Mouse (Mus musculus) embryonic stem cell, embryonic (primary cell): Measurements from ENCODE around the gene Kcnq1.

Experiments used
- CTCF ChIA-PET, 4 experiments: fragments of 300-600 bp in 2 of 4; fragments of 350-600 bp in 2 of 4; sonication (Branson Sonifier 250); formaldehyde crosslinking; loops; one replicate each; lab custom pipeline; 2022; ENCODE audit warnings: inconsistent platforms in 2 of 4; lab: Charles Lee
- POLR2A ChIA-PET, 4 experiments: fragments of 300-600 bp in 2 of 4; fragments of 350-600 bp in 2 of 4; sonication (Branson Sonifier 250); formaldehyde crosslinking; loops; one replicate each; lab custom pipeline; 2022; ENCODE audit warnings: antibody characterized with exemption in 4 of 4, inconsistent platforms in 1 of 4; lab: Charles Lee

The Kcnq1 gene

GRCm38 (mm10) chr7:143401429-143402016, 295.4 kb downstream of the Kcnq1 start:
- ChIA-PET CTCF (interaction anchor here in 1 of 4 experiments (1.6 kb wide), 1 partner anchor 248 kb away, joined by 4 read pairs; no protein-coding TSS in a partner anchor), POLR2A (no interaction called here)

GRCm38 (mm10) chr7:143404296-143404695, 298.1 kb downstream of the Kcnq1 start:
- POLR2A ChIA-PET: interaction anchor here in 1 of 4 experiments (0.7 kb wide), 1 partner anchor 31 kb away, joined by 3 read pairs; no protein-coding TSS in a partner anchor
- CTCF ChIA-PET: interaction anchor here in 1 of 4 experiments (1.0 kb wide), 1 partner anchor 62 kb away, joined by 4 read pairs; no protein-coding TSS in a partner anchor

DNA sequence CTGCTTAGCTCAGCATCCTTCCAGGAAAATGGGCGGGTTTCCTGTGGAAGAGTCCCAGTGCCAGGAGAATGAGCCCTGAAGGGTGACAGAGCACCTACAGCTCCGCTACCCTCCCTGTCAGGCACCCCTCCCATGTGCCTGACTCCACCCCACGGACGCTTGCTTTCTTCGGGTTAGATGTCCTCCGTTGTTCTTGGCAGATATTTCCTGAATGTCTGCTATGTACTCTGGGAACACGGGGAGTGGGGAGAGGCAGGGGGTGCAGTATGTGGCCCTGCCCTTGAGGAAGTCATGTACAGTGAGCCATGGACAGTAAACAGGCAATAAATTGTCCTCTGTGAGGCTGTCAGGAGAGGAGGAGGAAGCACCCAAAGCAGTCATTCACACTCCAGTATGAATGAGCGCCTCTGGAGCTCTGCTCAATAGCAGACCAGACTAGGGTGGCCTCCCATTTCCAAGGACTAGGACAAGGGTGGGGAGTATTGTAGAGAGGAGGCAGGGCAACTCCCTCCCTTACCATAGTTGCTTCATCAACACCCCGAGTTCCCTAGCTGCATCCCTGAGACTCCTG, 301.9 kb downstream of the Kcnq1 start:
- POLR2A ChIA-PET: interaction anchor here in 1 of 4 experiments (1.4 kb wide), 1 partner anchor 52 kb away, joined by 3 read pairs; no protein-coding TSS in a partner anchor
- CTCF ChIA-PET: interaction anchor here in 3 of 4 experiments (0.6 to 1.5 kb wide), 3 partner anchors 13 to 254 kb away, joined by 3 read pairs; no protein-coding TSS in a partner anchor

DNA sequence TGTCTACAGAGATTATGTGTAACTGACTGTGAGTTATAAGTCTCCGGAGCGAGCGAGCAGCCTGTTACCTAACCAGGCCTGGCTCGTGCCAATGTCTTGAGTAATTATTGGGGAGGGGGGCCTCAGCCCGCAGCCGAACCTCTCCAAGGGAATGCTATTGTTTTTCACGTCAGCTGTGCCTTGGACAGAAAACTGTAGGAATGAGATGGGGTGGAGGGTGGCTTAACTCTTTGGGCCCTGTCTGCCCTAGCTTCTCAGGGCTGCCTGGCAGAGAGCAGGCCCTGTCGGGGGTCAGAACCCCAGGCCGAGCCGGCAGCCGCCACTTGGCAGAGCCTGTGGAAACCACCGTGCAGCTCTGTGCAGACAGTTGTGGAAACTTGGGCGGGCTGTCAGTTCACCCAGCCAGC, 302.5 kb downstream of the Kcnq1 start:
- CTCF ChIA-PET: interaction anchor here in 1 of 4 experiments (1.1 kb wide), 1 partner anchor 58 kb away, joined by 3 read pairs; no protein-coding TSS in a partner anchor

GRCm38 (mm10) chr7:143412606-143413005, 306.4 kb downstream of the Kcnq1 start:
- ChIA-PET POLR2A (no interaction called here), CTCF (no interaction called here)

More for the DNA sequence above, 302.5 kb downstream of the Kcnq1 start:
- POLR2A ChIA-PET: interaction anchor here in 1 of 4 experiments (1.4 kb wide), 1 partner anchor 51 kb away, joined by 3 read pairs; no protein-coding TSS in a partner anchor

DNA sequence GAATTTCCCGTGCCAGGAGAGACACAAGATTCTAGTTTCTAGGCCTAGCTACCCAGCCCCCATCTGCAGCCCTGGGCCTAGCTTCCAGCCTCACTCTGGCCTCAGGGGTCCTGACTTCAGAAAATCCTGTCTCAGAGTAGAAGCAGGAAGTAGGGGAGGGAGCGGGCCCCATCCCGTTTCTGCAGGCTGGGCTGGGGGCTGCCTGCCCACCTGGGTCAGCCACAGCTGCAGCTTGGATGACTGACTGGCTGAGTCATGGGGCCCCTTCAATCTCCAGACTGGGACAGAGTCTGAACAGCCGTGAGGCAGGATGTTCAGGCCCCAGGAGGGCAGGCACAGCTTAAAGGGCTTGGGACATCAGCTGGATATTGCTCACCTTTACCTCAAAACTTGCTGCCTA, 308.9 kb downstream of the Kcnq1 start:
- POLR2A ChIA-PET: no interaction called here
- CTCF ChIA-PET: interaction anchor here in 1 of 4 experiments (0.6 to 1.5 kb wide), 2 partner anchors 51 to 1078 kb away, joined by 3 read pairs; no protein-coding TSS in a partner anchor

GRCm38 (mm10) chr7:143416406-143416805, 310.2 kb downstream of the Kcnq1 start:
- ChIA-PET POLR2A (interaction anchor here in 1 of 4 experiments (1.1 kb wide), 1 partner anchor 9 kb away, joined by 3 read pairs; no protein-coding TSS in a partner anchor), CTCF (interaction anchor here in 1 of 4 experiments (1.5 kb wide), 1 partner anchor 50 kb away, joined by 3 read pairs; no protein-coding TSS in a partner anchor)

DNA sequence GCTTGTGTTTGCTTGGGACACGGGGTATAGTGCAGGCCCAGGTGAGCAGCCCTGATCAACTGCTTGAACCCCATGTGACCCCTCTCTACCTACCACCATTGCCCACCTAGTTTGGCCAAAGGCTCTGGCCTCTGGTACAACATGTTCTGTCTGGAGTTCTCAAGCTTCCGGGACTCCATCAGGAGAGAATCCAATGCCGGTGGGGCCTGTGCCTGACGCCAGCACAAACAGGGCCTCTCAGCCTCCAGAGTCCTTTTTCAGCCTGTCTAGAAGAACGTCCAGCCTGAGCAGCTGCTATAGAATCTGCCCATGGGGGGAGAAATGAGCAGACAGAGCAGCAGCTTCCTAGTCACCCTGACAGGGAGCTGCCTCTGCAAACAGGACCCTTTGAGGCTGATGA, 311.7 kb downstream of the Kcnq1 start:
- POLR2A ChIA-PET: interaction anchor here in 1 of 4 experiments (0.5 kb wide), 1 partner anchor 523 kb away, joined by 3 read pairs; no protein-coding TSS in a partner anchor
- CTCF ChIA-PET: interaction anchor here in 1 of 4 experiments (1.1 kb wide), 1 partner anchor 264 kb away, joined by 3 read pairs; no protein-coding TSS in a partner anchor

- ChIA-PET CTCF (no interaction called here), POLR2A (no interaction called here)
Measured at GRCm38 (mm10) chr7:143419585-143420160, 313.5 kb downstream of the Kcnq1 start.

- ChIA-PET CTCF (interaction anchor here in 1 of 4 experiments (0.5 kb wide), 1 partner anchor 22 kb away, joined by 3 read pairs; no protein-coding TSS in a partner anchor), POLR2A (no interaction called here)
Measured at GRCm38 (mm10) chr7:143428142-143428813, 322.1 kb downstream of the Kcnq1 start.

GRCm38 (mm10) chr7:143428814-143429499, 322.8 kb downstream of the Kcnq1 start:
- CTCF ChIA-PET: interaction anchor here in 2 of 4 experiments (0.6 kb wide), 2 partner anchors 274 to 376 kb away, joined by 3 read pairs; no protein-coding TSS in a partner anchor
- POLR2A ChIA-PET: no interaction called here

- POLR2A ChIA-PET: interaction anchor here in 1 of 4 experiments (1.1 to 1.8 kb wide), 2 partner anchors 10 to 380 kb away, joined by 4 read pairs; partner anchors contain the start of gene Cd81
- CTCF ChIA-PET: interaction anchor here in 3 of 4 experiments (0.5 to 1.3 kb wide), 5 partner anchors 34 to 294 kb away, joined by 3 to 4 read pairs (median 3); no protein-coding TSS in a partner anchor
Measured at GRCm38 (mm10) chr7:143432631-143433030, 326.5 kb downstream of the Kcnq1 start.

DNA sequence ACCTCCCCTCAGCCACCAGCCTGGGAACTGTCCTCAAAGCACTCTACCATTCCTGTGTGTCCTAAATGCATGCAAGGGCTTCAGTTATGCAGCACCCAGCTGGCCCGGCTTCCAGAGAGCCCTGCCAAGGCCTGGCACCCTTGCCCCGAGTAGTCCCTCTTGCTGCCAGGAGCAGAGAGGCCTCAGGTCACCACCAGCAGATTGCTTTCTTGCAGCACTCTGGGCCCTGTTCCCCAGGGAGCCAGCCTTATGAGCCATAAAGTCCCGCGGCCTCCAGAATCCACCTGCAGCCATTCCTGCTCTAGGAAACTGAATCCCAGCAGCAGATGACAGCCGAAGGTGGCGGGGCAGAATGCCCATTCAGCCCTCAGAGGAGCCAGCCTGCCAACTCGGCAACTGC, 327.2 kb downstream of the Kcnq1 start:
- ChIA-PET POLR2A (interaction anchor here in 1 of 4 experiments (1.1 to 1.8 kb wide), 2 partner anchors 10 to 380 kb away, joined by 4 read pairs; partner anchors contain the start of gene Cd81), CTCF (interaction anchor here in 2 of 4 experiments (0.6 to 1.6 kb wide), 2 partner anchors 33 to 48 kb away, joined by 3 to 4 read pairs; no protein-coding TSS in a partner anchor)

DNA sequence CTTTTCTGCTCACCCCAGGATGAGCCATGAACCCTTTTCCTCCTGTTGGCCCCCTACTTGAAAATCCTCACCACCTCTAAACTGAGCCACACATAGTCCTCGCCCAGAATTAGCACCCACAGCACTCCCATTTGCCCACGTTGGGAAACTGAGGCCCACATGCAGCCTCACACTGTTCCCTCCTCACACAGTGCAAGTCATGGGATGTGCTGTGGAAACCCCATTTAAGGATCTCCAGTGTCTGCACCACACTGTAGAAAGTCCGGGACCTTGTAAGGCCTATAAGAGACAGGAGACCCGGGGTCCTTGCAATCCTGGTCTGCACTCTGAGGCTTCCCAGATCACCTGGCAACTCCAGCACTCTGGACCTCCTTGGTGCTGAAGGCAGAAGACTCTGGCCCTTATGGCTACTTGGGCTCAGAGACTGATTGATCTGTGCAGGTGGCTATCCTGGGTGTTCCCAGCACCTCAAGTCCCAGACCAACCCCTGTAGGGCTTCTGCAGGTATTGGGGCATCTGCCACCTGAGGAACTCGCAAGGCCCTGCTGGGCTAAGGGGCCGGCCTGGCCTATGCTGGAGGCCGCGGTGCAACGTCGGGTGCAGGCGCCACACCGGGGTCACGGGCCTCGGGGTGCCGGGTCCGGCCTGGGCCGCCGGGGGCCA, 331.2 kb downstream of the Kcnq1 start:
- CTCF ChIA-PET: interaction anchor here in 1 of 4 experiments (1.3 kb wide), 1 partner anchor 826 kb away, joined by 14 read pairs; no protein-coding TSS in a partner anchor

GRCm38 (mm10) chr7:143437894-143438581, 331.9 kb downstream of the Kcnq1 start:
- POLR2A ChIA-PET: no interaction called here
- CTCF ChIA-PET: interaction anchor here in 1 of 4 experiments (1.3 kb wide), 1 partner anchor 827 kb away, joined by 14 read pairs; no protein-coding TSS in a partner anchor

More for the DNA sequence above, 331.2 kb downstream of the Kcnq1 start:
- POLR2A ChIA-PET: interaction anchor here in 1 of 4 experiments (0.6 kb wide), 1 partner anchor 27 kb away, joined by 3 read pairs; no protein-coding TSS in a partner anchor

- POLR2A ChIA-PET: interaction anchor here in 1 of 4 experiments (1.3 kb wide), 1 partner anchor 22 kb away, joined by 5 read pairs; the partner anchor contains the start of gene Cdkn1c
Measured at GRCm38 (mm10) chr7:143438965-143439364, 332.8 kb downstream of the Kcnq1 start.

More at GRCm38 (mm10) chr7:143438965-143439364, 332.8 kb downstream of the Kcnq1 start:
- CTCF ChIA-PET: interaction anchor here in 2 of 4 experiments (1.0 to 1.5 kb wide), 2 partner anchors 285 kb away, joined by 3 read pairs; no protein-coding TSS in a partner anchor
